Mouse (Mus musculus) embryo, embryonic 11 days (tissue): ENCODE measurements at regions not wholly inside any gene's neighbourhood (a gene's known extent, or its start where the extent isn't known, plus 50 kb on each side); places are given as distances from the start of the nearest gene placed in this dataset.
"Not testable (repeated sequence)": the region's sequence is repeated elsewhere in the genome, so short reads cannot be mapped to it uniquely, and the experiment has no call there.

ENCODE experiments used
- DNase-seq: peaks from one replicate; pipeline ENCODE4 v3.0.0-alpha.2; 2015

DNA sequence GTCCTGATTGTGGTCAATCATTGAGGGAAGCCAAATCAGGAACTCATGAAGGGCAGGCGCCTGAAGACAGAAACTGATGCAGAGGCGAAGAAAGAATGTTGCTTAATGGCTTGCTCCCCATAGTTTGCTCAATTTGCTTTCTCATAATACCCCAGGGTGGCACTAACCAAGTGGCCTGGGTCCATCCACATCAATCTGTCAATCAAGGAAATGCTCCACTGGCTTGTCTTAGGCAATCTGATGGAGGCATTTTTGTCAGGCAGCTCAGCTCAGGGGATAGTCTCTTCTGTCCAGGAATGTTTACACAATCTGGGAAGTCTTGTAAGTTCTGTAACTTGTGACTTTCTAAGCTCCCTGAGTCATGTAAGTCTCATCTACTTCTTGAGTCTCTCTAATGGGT, 50.0 kb upstream of the Klhl24 start:
- DNase-seq, result no peak

GRCm38 (mm10) chr16:20035166-20035565, 52.3 kb upstream of the Klhl6 start:
- DNase-seq, result not testable (repeated sequence)

GRCm38 (mm10) chr16:20032328-20033081, 49.7 kb upstream of the Klhl6 start:
- peak; percentile 13 for DNase-seq
